Mouse (Mus musculus): Measurements from ENCODE around the gene Large1. TPM values are rescaled to one million over a fixed set of nuclear protein-coding genes. Genes with fewer than 3 reads are reported as not detected.
A peak's percentile ranks its signal among the peaks of the same experiment; 100 is the strongest.
"Not testable (repeated sequence)": the region's sequence is repeated elsewhere in the genome, so short reads cannot be mapped to it uniquely, and the experiment has no call there.

Gene Large1
- polyA plus RNA-seq, 1 experiment from 2014 or later, result 11.0 TPM

- no peaks in the 10 kb centered on the region for H3K9me3 ChIP-seq (ENCODE audit: control insufficient read depth, low read length)
- no peak overlapping the region for H3K4me2 ChIP-seq (ENCODE audit: low read depth)
- WGBS, result 56% methylated on average over 2 of the region's 2 CpGs
- no peaks in the 10 kb centered on the region for H3K4me1 ChIP-seq (ENCODE audit: control insufficient read depth, insufficient read depth, low read length)
- H3K9ac ChIP-seq (ENCODE audit: low read length), result no peak overlapping the region
- no peak overlapping the region for H3K4me3 ChIP-seq (ENCODE audit: low read depth, low read length)
- H3K27ac ChIP-seq (ENCODE audit: low read depth, low read length), result no peak overlapping the region
- no peaks in the 10 kb centered on the region for H3K36me3 ChIP-seq (ENCODE audit: control insufficient read depth, insufficient read depth, low read length)
- DNase-seq (ENCODE audit: low spot score), result peak; percentile 56
- no peak for ATAC-seq (ENCODE audit: insufficient read depth, low FRiP score, low TSS enrichment)
- no peaks in the 10 kb centered on the region for H3K27me3 ChIP-seq (ENCODE audit: control insufficient read depth, insufficient read depth, low read length)
Measured at GRCm38 (mm10) chr8:73003858-73004257, 349.5 kb downstream of the Large1 start.

GRCm38 (mm10) chr8:72993831-72994230, 359.5 kb downstream of the Large1 start:
- H3K27me3 ChIP-seq (ENCODE audit: control insufficient read depth, insufficient read depth, low read length), result no peaks in the 10 kb centered on the region
- H3K9me3 ChIP-seq (ENCODE audit: control insufficient read depth, low read length), result no peaks in the 10 kb centered on the region
- H3K4me3 ChIP-seq (ENCODE audit: low read depth, low read length), result no peak overlapping the region
- no peak overlapping the region for H3K4me2 ChIP-seq (ENCODE audit: low read depth)
- ATAC-seq (ENCODE audit: insufficient read depth, low FRiP score, low TSS enrichment), result no peak
- WGBS, result 97% methylated on average over 1 of the region's 1 CpGs
- H3K4me1 ChIP-seq (ENCODE audit: control insufficient read depth, insufficient read depth, low read length), result no peaks in the 10 kb centered on the region
- H3K27ac ChIP-seq (ENCODE audit: low read depth, low read length), result no peak overlapping the region
- no peaks in the 10 kb centered on the region for H3K36me3 ChIP-seq (ENCODE audit: control insufficient read depth, insufficient read depth, low read length)
- H3K9ac ChIP-seq (ENCODE audit: low read length), result no peak overlapping the region
- DNase-seq (ENCODE audit: low spot score), result no peak

GRCm38 (mm10) chr8:72990425-72990824, 362.9 kb downstream of the Large1 start:
- 77% methylated on average over 2 of the region's 2 CpGs for WGBS
- ATAC-seq (ENCODE audit: insufficient read depth, low FRiP score, low TSS enrichment), result no peak

GRCm38 (mm10) chr8:72982832-72983231, 370.5 kb downstream of the Large1 start:
- no peaks in the 10 kb centered on the region for H3K9me3 ChIP-seq (ENCODE audit: control insufficient read depth, low read length)

More at GRCm38 (mm10) chr8:72990425-72990824, 362.9 kb downstream of the Large1 start:
- no peak for DNase-seq (ENCODE audit: low spot score)
- Histone ChIP-seq H3K27ac (ENCODE audit: low read depth, low read length) (no peak overlapping the region), H3K9ac (ENCODE audit: low read length) (no peak overlapping the region), H3K9me3 (ENCODE audit: control insufficient read depth, low read length) (no peaks in the 10 kb centered on the region), H3K4me2 (ENCODE audit: low read depth) (no peak overlapping the region), H3K4me1 (ENCODE audit: control insufficient read depth, insufficient read depth, low read length) (no peaks in the 10 kb centered on the region), H3K27me3 (ENCODE audit: control insufficient read depth, insufficient read depth, low read length) (no peaks in the 10 kb centered on the region), H3K36me3 (ENCODE audit: control insufficient read depth, insufficient read depth, low read length) (no peaks in the 10 kb centered on the region), H3K4me3 (ENCODE audit: low read depth, low read length) (no peak overlapping the region)

GRCm38 (mm10) chr8:72955074-72955473, 398.3 kb downstream of the Large1 start:
- ATAC-seq (ENCODE audit: insufficient read depth, low FRiP score, low TSS enrichment) (no peak), DNase-seq (ENCODE audit: low spot score) (no peak)
- Histone ChIP-seq H3K4me3 (ENCODE audit: low read depth, low read length) (no peak overlapping the region), H3K9me3 (ENCODE audit: control insufficient read depth, low read length) (no peaks in the 10 kb centered on the region), H3K27ac (ENCODE audit: low read depth, low read length) (no peak overlapping the region), H3K4me1 (ENCODE audit: control insufficient read depth, insufficient read depth, low read length) (no peaks in the 10 kb centered on the region), H3K27me3 (ENCODE audit: control insufficient read depth, insufficient read depth, low read length) (no peaks in the 10 kb centered on the region), H3K9ac (ENCODE audit: low read length) (no peak overlapping the region), H3K36me3 (ENCODE audit: control insufficient read depth, insufficient read depth, low read length) (no peaks in the 10 kb centered on the region), H3K4me2 (ENCODE audit: low read depth) (no peak overlapping the region)
- 94% methylated on average over 3 of the region's 3 CpGs for whole genome bisulfite sequencing

More at GRCm38 (mm10) chr8:72982832-72983231, 370.5 kb downstream of the Large1 start:
- Histone ChIP-seq H3K4me1 (ENCODE audit: control insufficient read depth, insufficient read depth, low read length) (no peaks in the 10 kb centered on the region), H3K4me3 (ENCODE audit: low read depth, low read length) (no peak overlapping the region), H3K9ac (ENCODE audit: low read length) (no peak overlapping the region), H3K27me3 (ENCODE audit: control insufficient read depth, insufficient read depth, low read length) (no peaks in the 10 kb centered on the region), H3K36me3 (ENCODE audit: control insufficient read depth, insufficient read depth, low read length) (no peaks in the 10 kb centered on the region), H3K27ac (ENCODE audit: low read depth, low read length) (no peak overlapping the region), H3K4me2 (ENCODE audit: low read depth) (no peak overlapping the region)
- DNase-seq (ENCODE audit: low spot score), result no peak
- ATAC-seq (ENCODE audit: insufficient read depth, low FRiP score, low TSS enrichment), result no peak
- 83% methylated on average over 1 of the region's 1 CpGs for WGBS

- H3K9me3 ChIP-seq (ENCODE audit: control insufficient read depth, low read length); H3K36me3 ChIP-seq (ENCODE audit: control insufficient read depth, insufficient read depth, low read length); H3K4me3 ChIP-seq (ENCODE audit: low read depth, low read length); H3K27me3 ChIP-seq (ENCODE audit: control insufficient read depth, insufficient read depth, low read length); DNase-seq (ENCODE audit: low spot score); H3K4me1 ChIP-seq (ENCODE audit: control insufficient read depth, insufficient read depth, low read length); H3K4me2 ChIP-seq (ENCODE audit: low read depth); ATAC-seq (ENCODE audit: insufficient read depth, low FRiP score, low TSS enrichment); H3K9ac ChIP-seq (ENCODE audit: low read length); H3K27ac ChIP-seq (ENCODE audit: low read depth, low read length): not testable (repeated sequence)
- WGBS, result 73% methylated on average over 8 of the region's 8 CpGs
Measured at GRCm38 (mm10) chr8:72941393-72941792, 411.9 kb downstream of the Large1 start.

- Histone ChIP-seq H3K27me3 (ENCODE audit: control insufficient read depth, insufficient read depth, low read length) (no peaks in the 10 kb centered on the region), H3K9ac (ENCODE audit: low read length) (no peak overlapping the region), H3K4me3 (ENCODE audit: low read depth, low read length) (no peak overlapping the region), H3K4me2 (ENCODE audit: low read depth) (no peak overlapping the region), H3K36me3 (ENCODE audit: control insufficient read depth, insufficient read depth, low read length) (no peaks in the 10 kb centered on the region), H3K4me1 (ENCODE audit: control insufficient read depth, insufficient read depth, low read length) (no peaks in the 10 kb centered on the region), H3K9me3 (ENCODE audit: control insufficient read depth, low read length) (no peaks in the 10 kb centered on the region), H3K27ac (ENCODE audit: low read depth, low read length) (no peak overlapping the region)
- peak; percentile 35 for ATAC-seq (ENCODE audit: insufficient read depth, low FRiP score, low TSS enrichment)
- DNase-seq (ENCODE audit: low spot score), result peak; percentile 11
- 78% methylated on average over 2 of the region's 2 CpGs for WGBS
Measured at GRCm38 (mm10) chr8:72919182-72919902, 434.0 kb downstream of the Large1 start.

GRCm38 (mm10) chr8:72905491-72905890, 447.8 kb downstream of the Large1 start:
- H3K9me3 ChIP-seq (ENCODE audit: control insufficient read depth, low read length), result no peaks in the 10 kb centered on the region
- no peaks in the 10 kb centered on the region for H3K27me3 ChIP-seq (ENCODE audit: control insufficient read depth, insufficient read depth, low read length)
- H3K4me2 ChIP-seq (ENCODE audit: low read depth), result no peak overlapping the region
- H3K4me1 ChIP-seq (ENCODE audit: control insufficient read depth, insufficient read depth, low read length), result no peaks in the 10 kb centered on the region
- 92% methylated on average over 4 of the region's 4 CpGs for WGBS
- H3K36me3 ChIP-seq (ENCODE audit: control insufficient read depth, insufficient read depth, low read length), result no peaks in the 10 kb centered on the region
- H3K9ac ChIP-seq (ENCODE audit: low read length), result no peak overlapping the region
- H3K4me3 ChIP-seq (ENCODE audit: low read depth, low read length), result no peak overlapping the region
- H3K27ac ChIP-seq (ENCODE audit: low read depth, low read length), result no peak overlapping the region
- no peak for DNase-seq (ENCODE audit: low spot score)
- no peak for ATAC-seq (ENCODE audit: insufficient read depth, low FRiP score, low TSS enrichment)

GRCm38 (mm10) chr8:72901591-72901990, 451.7 kb downstream of the Large1 start:
- WGBS, result 86% methylated on average over 6 of the region's 6 CpGs
- no peak overlapping the region for H3K4me3 ChIP-seq (ENCODE audit: low read depth, low read length)
- ATAC-seq (ENCODE audit: insufficient read depth, low FRiP score, low TSS enrichment), result no peak

More at GRCm38 (mm10) chr8:72901591-72901990, 451.7 kb downstream of the Large1 start:
- Histone ChIP-seq H3K27ac (ENCODE audit: low read depth, low read length) (no peak overlapping the region), H3K9ac (ENCODE audit: low read length) (no peak overlapping the region), H3K27me3 (ENCODE audit: control insufficient read depth, insufficient read depth, low read length) (no peaks in the 10 kb centered on the region), H3K4me2 (ENCODE audit: low read depth) (no peak overlapping the region), H3K9me3 (ENCODE audit: control insufficient read depth, low read length) (no peaks in the 10 kb centered on the region), H3K36me3 (ENCODE audit: control insufficient read depth, insufficient read depth, low read length) (no peaks in the 10 kb centered on the region), H3K4me1 (ENCODE audit: control insufficient read depth, insufficient read depth, low read length) (no peaks in the 10 kb centered on the region)
- DNase-seq (ENCODE audit: low spot score), result no peak

Data from neural tube, embryonic 11.5 days (tissue).